Mouse (Mus musculus): Measurements from ENCODE around the gene E2f7.

Gene E2f7

DNA sequence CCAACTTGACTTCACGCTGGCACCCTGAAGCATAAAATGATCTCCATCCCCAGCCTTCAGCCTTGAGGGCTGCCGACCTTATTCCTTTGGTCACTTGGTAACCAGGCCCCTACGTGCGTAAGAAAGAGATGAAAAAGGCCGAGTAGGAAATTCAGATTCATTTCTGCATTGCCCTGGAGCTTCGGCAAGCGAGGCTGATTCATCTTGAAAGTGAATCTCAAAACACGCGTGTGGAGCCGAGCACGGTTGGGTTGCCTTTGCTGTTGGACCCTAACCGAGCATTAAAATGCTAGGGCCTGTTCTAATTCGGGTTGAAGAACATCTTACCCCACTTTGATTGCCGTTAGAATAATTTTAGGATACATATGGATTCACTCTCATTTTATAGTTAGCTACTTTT, 28.6 kb downstream of the E2f7 start:
- DNase-seq (ENCODE audit: low spot score in 2 of 2), result no peak

DNA sequence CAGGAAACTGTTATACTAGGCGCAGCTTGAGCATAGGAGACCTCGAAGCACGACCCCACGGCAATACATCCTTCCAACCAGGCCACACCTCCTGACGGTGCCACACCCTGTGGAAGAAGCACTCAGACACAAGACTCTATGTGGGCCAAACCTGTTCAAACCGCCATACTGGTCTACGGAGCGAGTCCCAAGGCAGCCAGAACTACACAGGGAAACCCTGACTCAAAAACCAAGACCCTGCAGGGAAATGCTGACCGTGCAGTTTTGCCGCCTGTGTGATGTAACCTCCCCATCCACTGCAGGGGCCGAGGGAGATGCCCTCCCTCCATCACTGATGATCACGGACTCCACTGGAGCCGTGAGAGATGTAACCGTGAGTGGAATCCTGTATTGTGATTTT, 36.5 kb downstream of the E2f7 start:
- DNase-seq (ENCODE audit: low spot score in 2 of 2), result no peak

DNA sequence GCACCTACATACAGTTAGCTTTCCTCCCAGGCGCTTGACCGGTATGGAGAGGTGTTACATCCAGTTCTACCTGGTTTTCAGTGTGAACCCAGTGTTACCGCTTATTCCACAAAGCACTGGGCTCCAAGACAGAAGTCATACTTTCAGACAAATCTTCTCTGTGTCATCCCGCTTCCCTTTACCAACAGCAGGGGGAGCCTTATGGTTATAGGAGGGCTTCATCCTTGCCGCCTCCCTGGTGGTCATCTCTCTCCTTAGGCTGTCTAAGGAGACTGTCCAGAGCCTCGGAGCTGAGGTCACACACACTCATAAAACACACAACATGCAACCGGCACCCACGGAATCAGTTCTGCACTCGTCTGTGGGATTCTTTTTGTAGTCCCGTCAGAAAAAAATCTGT, 37.4 kb downstream of the E2f7 start:
- no peak for DNase-seq (ENCODE audit: low spot score in 2 of 2)

DNA sequence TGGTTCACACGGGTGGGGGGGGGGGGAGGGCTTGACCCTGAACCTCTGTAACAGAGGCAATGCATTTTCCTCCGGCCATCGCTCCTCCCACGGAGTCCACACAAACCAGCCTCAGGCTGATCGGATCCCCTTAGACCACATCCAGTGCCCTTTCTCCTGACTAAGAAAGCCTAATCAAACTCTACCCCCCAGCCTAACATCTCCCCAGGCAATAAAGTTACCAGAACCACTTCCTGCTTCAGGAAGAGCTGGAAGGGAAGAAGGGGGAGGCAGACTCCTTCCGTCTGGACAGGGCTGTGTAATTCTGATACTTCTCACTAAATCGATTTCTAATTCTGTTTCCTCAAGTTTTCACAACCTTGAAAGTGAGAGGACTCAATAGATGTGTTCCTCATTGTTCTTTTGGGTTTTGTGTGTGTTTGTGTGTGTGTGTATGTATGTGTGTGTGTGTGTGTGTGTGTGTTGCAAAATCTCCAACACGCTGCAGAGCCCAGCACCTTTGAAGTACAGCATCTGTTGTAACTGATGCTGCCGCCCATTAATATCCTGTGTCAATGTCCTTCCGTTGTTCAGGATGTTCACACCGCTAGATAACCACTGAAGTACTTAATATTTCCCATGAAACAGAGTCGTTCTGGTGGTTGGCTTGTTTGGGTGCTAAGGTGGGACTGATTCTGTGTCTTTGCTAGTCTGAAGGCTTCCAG, 43.0 kb downstream of the E2f7 start:
- DNase-seq (ENCODE audit: low spot score in 2 of 2), result no peak

DNA sequence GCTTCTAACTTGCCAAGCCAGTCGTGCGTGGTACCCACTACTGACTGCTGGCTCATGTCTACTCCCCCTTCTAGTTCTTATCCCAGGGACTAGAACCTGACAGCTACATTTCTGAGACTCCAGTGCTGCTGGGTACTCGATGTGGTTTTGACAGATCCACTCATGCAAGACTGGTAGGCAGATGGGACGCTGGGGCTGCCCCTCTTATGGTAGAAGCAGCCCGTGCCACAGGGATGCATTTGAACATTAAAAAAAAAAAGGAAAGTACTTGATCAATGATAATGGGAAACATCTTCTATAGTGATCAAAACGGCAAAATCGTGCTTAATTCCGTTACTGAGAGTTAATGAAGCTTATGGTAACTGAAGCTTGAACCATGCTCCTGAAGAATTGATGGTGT, 44.4 kb downstream of the E2f7 start:
- DNase-seq (ENCODE audit: low spot score in 2 of 2), result no peak

DNA sequence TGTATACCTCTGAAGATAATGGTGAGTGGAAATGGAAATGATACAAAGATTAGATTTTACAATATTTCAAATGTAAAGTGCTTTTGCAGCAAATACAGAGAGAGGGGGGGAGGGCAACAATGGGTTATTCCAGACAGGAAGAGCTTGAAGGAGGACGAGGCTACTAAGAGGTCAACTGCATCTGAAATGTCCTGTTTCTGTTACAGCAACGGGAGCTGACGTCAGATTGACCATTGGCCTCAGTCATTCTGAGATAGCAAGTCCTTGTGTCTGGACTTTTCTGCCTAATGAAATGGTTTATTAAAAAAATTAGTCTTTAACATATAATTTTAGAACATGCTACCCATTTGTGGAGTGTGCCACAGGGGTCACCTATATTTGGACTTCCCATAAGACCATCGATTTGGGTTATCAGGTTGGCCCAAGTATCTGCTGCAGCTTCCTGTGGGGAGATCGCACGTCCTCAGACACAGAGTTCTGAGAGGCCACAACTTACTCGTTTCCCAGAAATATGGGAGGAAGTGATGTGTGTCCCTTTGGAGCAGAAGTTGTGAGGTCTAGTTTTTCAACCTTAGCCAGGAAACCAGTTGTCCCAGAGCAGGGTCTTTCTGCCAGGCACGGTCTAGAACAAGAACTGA, 48.0 kb downstream of the E2f7 start:
- DNase-seq (ENCODE audit: low spot score in 2 of 2), result no peak

DNA sequence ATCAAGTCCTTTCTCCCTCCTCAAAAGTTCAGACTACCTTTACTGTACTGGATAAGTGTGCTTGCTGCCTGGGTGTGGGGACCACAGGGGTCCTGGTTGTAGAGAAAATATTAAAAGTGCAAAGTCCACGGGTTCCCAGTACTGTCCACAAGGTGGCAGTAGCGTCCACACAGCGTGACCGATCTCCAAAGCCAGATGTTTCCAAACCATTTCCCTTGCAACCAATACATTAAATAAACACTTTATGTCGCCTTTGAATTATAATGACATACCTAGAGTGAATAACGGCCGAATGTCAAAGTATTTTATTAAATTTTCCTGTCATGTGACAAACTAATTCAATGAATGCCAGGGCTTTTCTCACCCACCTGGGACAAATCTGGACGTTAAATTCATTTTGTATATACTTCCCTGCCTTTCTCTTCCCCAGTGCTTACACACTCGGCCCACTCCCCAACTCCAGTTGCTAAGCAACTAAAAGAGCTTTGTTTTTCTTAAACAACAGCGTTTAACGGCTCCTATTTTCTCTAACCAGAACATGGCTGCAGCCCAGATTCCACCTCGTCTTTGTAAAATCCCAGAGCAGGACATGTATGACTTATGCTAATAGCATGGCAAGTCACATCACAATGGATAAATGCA, 49.4 kb downstream of the E2f7 start:
- DNase-seq (ENCODE audit: low spot score in 2 of 2), result no peak

DNA sequence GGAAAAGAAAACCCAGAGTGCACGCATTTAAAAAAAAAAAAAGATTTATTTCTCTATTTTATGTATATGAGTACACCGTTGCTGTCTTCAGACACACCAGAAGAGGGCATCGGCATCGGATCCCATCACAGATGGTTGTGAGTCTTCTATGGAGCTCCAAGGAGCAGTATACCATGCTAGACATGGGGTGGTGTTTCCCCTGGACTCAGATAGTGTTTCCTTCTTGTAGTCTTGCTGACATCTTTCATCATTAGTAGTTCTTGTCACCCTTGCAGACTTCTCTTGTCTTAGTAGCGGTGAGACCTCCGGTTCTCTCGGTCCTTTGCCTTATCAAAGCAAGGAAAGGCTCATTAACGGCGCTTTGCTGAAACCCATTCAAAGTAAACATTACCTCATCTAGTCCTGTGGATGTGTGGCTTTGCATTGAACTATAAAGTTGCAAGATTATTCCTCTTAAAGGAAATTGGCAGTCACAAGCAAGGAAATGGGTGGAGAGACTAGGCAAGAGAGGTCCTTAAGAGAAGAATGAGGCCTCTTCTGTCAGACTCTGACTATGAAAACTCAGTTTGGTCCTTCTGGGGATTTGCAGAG, 50.1 kb downstream of the E2f7 start:
- DNase-seq (ENCODE audit: low spot score in 2 of 2), result no peak

DNA sequence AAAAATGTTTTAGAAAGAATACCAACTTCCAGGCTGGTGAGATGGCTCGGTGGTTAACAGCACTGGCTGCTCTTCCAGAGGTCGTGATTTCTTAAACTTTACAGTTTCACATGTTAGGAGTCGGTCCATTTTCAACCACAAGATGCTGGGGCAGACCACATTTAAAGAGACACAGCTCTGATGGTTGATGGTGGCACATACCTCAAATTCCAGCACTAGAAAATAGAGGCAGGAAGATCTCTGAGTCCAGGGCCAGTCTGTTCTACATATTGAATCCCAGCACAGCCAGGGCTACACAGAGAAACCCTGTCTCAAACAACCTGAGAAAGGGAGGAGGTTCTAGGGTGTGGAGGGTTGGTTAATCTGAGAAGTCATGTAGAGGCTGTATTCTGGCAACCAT, 56.1 kb downstream of the E2f7 start:
- no peak for DNase-seq (ENCODE audit: low spot score in 2 of 2)

DNA sequence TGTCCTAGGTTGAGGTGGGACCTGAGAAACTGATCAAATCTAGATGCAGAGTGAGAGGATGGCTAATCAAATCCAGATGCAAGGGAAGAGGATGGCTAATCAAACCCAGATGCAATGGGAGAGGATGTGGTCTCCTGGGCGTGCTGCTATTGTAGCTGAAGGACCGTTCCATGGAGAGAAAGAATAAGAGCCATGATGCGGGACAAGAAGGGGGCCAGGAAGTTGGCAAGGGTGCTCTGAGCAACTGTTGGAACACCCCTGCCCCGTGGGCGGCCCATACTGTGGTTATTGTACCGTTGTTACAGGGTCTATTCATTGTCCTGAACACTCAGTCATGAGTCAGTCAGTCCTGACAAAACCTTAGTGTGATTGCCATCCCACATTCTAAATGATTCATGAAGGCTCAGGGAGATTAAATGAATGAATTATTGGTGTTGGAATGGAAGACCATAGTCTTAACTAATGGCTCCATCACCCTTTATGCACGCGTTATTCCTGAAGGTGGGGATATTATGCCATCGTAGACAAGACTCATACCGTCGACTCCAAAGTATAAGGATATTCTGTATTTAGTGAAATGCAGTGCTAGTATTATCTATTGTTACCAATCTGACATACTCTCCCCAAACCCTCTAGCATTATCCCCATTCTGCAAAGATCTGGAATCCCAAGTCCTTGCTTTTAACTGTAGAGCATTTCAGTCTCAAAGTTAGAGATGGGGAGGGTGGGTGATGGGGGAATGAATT, 59.2 kb downstream of the E2f7 start:
- no peak for DNase-seq (ENCODE audit: low spot score in 2 of 2)

DNA sequence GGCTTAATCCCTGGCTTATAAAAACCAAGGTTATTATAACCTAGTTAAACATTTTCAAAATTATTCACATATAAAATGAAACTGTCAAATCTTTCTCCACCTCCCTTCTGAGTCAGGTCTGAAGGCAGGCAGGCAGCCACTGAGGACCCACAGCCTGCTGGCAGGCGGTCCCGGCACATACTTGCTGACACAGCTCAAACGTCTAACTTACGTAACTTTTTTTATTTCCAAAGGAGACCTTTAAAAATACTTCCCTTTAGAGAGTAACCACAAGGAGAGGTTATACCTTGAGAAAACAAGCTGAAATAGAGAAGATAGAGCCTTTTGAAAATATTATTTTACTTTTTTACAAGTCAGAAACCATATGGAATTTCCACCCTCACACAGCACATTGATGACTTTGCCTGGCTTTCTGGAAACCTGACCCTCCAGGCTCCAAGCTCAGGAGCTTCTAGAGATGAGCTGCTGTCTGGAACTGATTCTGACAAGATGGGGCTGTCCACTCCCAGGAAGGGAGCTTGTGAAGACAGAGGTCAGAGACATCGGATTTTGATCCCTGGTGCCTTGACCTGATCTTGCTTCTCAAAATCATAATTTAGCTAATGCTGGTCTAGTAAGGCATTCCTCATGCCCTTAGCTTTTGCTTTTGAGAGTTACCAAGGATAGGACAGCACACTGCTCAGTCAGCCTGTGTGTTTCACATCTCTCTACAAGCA, 59.9 kb downstream of the E2f7 start:
- no peak for DNase-seq (ENCODE audit: low spot score in 2 of 2)

DNA sequence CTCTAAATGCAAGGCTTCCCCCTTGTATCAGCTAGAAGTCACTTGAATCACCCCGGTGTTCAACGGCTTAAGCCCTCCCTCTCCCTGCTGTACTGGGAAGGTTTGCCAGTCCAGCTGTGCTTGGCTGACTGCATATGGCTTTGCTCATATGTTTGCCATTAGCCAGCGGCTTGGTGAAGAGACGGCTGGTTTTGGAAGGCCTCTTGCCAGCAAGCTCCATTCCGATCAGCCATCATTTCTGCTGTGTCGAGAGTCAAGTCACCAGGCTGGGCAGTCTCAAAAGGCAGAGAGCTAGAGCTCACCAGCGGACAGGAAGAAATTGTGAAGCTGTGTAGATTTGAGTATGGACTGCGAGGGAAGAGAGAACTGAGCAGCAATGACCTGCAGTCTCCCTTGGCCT, 61.2 kb downstream of the E2f7 start:
- DNase-seq (ENCODE audit: low spot score in 2 of 2), result no peak

DNA sequence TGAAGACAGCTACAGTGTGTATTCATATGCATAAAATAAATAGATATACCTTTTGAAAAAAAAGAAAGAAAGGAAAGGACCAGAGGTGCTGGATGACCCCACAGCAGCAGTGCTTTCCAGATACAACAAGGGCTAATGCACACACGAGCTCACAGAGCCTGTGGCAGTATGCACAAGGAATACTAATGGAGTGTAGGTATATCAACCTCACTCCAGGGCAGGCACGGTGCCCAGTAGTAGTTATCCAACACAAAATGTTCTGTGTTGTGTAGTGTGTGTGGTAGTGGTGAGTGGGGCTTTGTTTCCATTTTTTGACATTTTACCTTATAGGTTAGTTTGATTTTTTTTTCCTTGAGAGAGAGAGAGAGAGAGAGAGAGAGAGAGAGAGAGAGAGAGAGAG, 65.3 kb downstream of the E2f7 start:
- no peak for DNase-seq (ENCODE audit: low spot score in 2 of 2)

DNA sequence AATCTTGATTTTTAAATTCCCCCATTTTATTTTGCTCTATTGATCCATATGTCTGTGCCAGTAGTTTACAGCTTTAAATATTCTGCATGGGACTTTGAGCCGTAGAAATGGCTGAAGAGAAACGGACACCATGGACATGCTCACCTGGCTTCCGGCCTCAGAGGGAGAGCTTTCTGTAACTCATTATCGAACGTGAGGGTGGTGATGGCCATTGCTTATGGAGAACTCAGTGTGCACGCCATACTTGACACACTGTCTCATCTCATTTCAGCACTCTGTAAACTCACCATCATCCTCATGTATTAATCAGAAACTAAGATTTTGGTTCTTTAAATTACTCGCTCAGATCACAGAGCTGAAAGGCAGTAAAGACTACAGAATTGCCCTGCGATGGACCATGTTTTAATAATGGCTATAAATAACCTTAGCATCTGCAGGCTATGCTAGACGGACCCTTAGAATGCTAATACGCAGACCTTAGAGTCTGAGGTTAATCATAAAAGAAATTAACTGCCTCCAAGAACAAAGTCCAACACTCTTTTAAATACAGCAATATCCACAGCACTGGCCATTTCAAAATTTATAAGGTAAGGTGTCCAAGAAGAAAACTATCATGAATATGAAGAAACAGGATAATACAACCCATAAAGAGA, 66.1 kb downstream of the E2f7 start:
- DNase-seq (ENCODE audit: low spot score in 2 of 2), result no peak

DNA sequence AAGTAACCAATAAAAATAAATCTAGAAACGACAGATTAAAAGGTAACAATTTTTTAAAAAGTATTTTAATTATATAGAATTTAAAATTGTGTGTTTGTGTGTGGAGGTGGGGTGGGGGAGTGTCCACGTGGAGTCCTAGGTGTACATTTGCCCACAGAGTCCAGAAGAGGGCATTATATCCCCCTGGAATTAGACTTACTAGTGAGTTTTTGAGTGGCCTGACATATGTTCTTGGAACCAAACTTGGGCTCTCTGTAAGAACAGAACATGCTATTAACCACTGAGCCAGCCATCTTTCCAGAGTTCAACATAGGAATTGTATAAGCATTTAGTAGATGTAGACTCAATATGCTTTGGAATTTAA, 66.6 kb downstream of the E2f7 start:
- DNase-seq (ENCODE audit: low spot score in 2 of 2), result no peak

DNA sequence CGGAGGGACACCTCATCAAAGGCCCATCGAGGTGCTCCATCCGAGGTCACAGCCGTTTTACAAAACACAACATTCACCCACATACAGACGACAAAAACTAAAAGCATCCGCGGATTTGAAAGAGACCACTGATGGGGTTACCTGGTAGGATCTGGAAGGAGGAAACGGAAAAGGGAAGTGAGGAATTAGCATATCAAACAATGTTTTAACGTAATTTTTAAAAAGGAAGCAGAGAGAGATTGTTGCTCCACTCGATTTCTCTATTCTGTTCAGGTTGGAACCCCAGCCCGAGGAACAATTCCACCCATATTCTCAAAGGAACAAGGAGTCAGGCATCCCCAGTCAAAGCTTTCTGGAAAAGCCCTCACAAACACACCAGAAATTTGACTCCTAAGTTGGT, 75.9 kb downstream of the E2f7 start:
- no peak for DNase-seq (ENCODE audit: low spot score in 2 of 2)

DNA sequence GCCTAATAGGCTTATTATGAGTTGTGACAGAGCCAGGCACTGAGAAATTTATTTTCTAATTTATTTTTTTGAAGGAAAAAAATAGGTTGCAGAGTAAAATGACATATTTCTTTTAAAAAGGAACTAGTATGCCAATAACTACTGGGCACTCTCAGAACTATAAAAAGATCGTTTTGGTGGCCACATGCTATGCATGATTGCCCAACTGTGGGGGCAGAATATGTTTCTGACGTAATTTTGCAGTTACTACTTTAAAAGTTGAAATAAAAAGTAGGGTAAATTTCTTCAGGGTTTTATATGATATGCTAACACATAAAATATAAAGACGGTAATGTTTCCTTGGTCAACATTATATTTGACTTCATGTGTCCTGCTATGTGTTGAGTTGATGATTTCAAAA, 76.5 kb downstream of the E2f7 start:
- peak; percentile 16 to 25 for DNase-seq (ENCODE audit: low spot score in 2 of 2)

DNA sequence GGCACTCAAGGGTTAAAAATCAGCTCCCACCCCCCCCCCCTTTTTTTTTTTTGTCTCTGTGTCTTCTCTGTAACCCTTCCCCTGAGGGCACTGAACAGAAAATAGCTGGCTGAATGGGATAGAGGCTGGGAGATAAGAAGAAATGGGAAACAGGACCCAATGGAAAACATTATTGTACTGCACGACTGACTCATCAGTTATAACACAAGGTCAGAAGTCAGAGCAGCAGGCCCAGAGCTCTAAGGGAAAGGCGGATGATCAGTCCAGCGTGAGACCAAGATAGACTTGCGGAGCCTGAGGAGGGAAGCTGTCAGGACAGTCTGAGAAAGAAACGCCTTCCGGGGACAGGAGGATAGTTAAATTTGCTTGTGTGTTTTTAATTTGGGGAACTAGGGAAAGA, 87.1 kb downstream of the E2f7 start:
- DNase-seq (ENCODE audit: low spot score in 2 of 2), result no peak

DNA sequence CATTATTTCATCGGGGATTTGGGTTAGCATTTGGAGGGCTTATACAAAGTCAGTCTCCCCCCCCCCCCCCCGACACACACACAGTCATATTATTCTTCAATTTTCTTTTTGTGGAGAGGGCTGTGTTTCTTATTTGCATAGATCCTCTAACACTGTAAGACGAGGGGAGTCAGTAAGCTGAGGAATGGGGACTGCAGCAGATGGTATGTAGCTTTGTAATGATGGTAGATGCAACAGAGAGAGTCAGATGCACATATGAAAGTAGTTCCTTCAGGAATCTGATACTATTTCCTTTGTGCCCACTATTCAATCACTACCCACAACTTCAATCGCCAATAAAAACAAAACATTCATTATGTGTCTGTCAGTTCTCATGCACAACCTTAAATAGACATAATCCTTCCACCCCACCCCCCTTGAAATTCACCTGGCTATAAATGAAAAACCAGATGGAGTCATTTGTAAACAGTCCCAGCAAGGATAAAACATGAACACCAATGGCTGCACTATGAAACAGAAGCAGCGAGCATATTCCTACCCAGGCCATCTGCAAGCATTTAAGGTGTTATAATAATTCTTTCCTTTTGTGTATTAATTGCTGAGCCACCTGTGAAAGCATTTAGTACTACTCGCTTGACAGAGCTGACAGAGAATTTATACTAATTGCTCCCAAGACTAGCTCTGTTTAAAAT, 90.0 kb downstream of the E2f7 start:
- DNase-seq (ENCODE audit: low spot score in 2 of 2), result no peak
